Mouse (Mus musculus) liver, postnatal 0 days (tissue): ENCODE measurements around the gene Lpcat2b. TPM values are rescaled to one million over a fixed set of nuclear protein-coding genes. Genes with fewer than 3 reads are reported as not detected.

ENCODE experiments used
- ATAC-seq: fragments of 200-750 bp; cut with Nextera tagmentation; 2 replicates; pipeline ENCODE4 v1.8.0; 2017; ENCODE audit warnings: mild to moderate bottlenecking, moderate library complexity
- DNase-seq: peaks from one replicate; pipeline ENCODE4 v3.0.0-alpha.2; 2016
- H3K27ac ChIP-seq: fragments of 300-500 bp; sonication (generic); 2 replicates; pipeline ENCODE4 v1.5.1; 2014; ENCODE audit warnings: antibody characterized with exemption, moderate library complexity, mild to moderate bottlenecking, low read depth
- H3K27me3 ChIP-seq: fragments of 300-500 bp; sonication (generic); 2 replicates; pipeline ENCODE4 v1.6.1; 2014; ENCODE audit warnings: low read length, control low read depth, mixed read lengths; ENCODE audit not compliant: insufficient read depth
- H3K36me3 ChIP-seq: fragments of 300-500 bp; sonication (generic); replicated peaks from 2 replicates; pipeline ENCODE4 v1.6.1; 2014; ENCODE audit warnings: mild to moderate bottlenecking, control low read depth, low read length, moderate library complexity, mixed read lengths; ENCODE audit not compliant: insufficient read depth
- H3K4me1 ChIP-seq: fragments of 300-500 bp; sonication (generic); 2 replicates; pipeline ENCODE4 v1.6.1; 2014; ENCODE audit warnings: antibody characterized with exemption, mild to moderate bottlenecking, control low read depth; ENCODE audit not compliant: insufficient read depth
- H3K4me2 ChIP-seq: fragments of 300-500 bp; sonication (generic); 2 replicates; pipeline ENCODE4 v1.6.1; 2014; ENCODE audit warnings: low read depth, mild to moderate bottlenecking, low read length, moderate library complexity, mixed read lengths
- H3K4me3 ChIP-seq: fragments of 300-500 bp; sonication (generic); 2 replicates; pipeline ENCODE4 v1.5.1; 2014; ENCODE audit warnings: low read depth, low read length
- H3K9ac ChIP-seq: fragments of 300-500 bp; sonication (generic); replicated peaks from 2 replicates; pipeline ENCODE4 v1.6.1; 2014; ENCODE audit warnings: mild to moderate bottlenecking, moderate library complexity
- H3K9me3 ChIP-seq: fragments of 300-500 bp; sonication (generic); 2 replicates; pipeline ENCODE4 v1.6.1; 2016; ENCODE audit warnings: mild to moderate bottlenecking, control low read depth, low read length, mixed read lengths
- CTCF ChIP-seq: sonication (generic); IDR thresholded peaks from 2 replicates; pipeline ENCODE4 v1.5.1; 2016; ENCODE audit warnings: antibody characterized with exemption, low read depth
- EP300 ChIP-seq: IDR thresholded peaks from 2 replicates; pipeline ENCODE4 v1.6.1; 2016; ENCODE audit warnings: antibody characterized with exemption, low read depth, mild to moderate bottlenecking
- WGBS: fragments of 180-500 bp; shearing (Covaris S2); extraction: QIAGEN DNeasy Blood & Tissue Kit; methylation state at CpG from one replicate; pipeline ENCODE4 v1.1.7; 2014; ENCODE audit not compliant: insufficient replicate concordance; 5-methylcytosine and 5-hydroxymethylcytosine counted together
- polyA plus RNA-seq: library from polyadenylated mRNA; unstranded; fragments of >200 nt; fragmentation: Nextera tagmentation; extraction: Ambion mirVana; gene quantifications from 2 replicates; pipeline ENCODE4 v1.2.1, GENCODE M21; 2015

Gene Lpcat2b
- polyA plus RNA-seq, 1 experiment from 2014 or later, result not detected

GRCm38 (mm10) chr5:107462147-107463076 lies 31.1 kb downstream of the Lpcat2b start:
- no peak overlapping the region for H3K27ac ChIP-seq
- no peaks in the 10 kb centered on the region for H3K27me3 ChIP-seq
- H3K36me3 ChIP-seq, result no peaks in the 10 kb centered on the region
- no peaks in the 10 kb centered on the region for H3K4me1 ChIP-seq
- no peaks in the 10 kb centered on the region for H3K9me3 ChIP-seq
- DNase-seq, result no peak
- H3K4me2 ChIP-seq, result peak overlapping the region; percentile 4; the same call in 1 of the 2 replicates
- ATAC-seq, result peak; percentile 48; the same call in 1 of the 2 replicates
- no peak for TF ChIP-seq EP300
- WGBS, result 66% methylated on average over 4 of the region's 4 CpGs
- no peak overlapping the region for H3K4me3 ChIP-seq
- no peak overlapping the region for H3K9ac ChIP-seq

- 63% methylated on average over 5 of the region's 5 CpGs for WGBS
- Histone ChIP-seq H3K4me1 (no peaks in the 10 kb centered on the region), H3K9ac (no peak overlapping the region), H3K4me2 (no peak overlapping the region), H3K4me3 (no peak overlapping the region), H3K27ac (no peak overlapping the region), H3K27me3 (no peaks in the 10 kb centered on the region), H3K36me3 (no peaks in the 10 kb centered on the region), H3K9me3 (no peaks in the 10 kb centered on the region)
- TF ChIP-seq EP300 (no peak), CTCF (no peak)
- ATAC-seq, result no peak
- no peak for DNase-seq
Measured at GRCm38 (mm10) chr5:107466501-107466900, 35.2 kb downstream of the Lpcat2b start.

GRCm38 (mm10) chr5:107467098-107467497 lies 35.7 kb downstream of the Lpcat2b start:
- H3K4me1 ChIP-seq, result no peaks in the 10 kb centered on the region
- no peaks in the 10 kb centered on the region for H3K9me3 ChIP-seq
- WGBS, result 77% methylated on average over 4 of the region's 4 CpGs
- DNase-seq (no peak), ATAC-seq (no peak)
- TF ChIP-seq CTCF, result no peak
- no peak for TF ChIP-seq EP300
- H3K36me3 ChIP-seq, result no peaks in the 10 kb centered on the region
- no peak overlapping the region for H3K27ac ChIP-seq
- H3K4me3 ChIP-seq, result no peak overlapping the region
- H3K27me3 ChIP-seq, result no peaks in the 10 kb centered on the region
- H3K4me2 ChIP-seq, result no peak overlapping the region
- no peak overlapping the region for H3K9ac ChIP-seq

GRCm38 (mm10) chr5:107470600-107471329 lies 39.4 kb downstream of the Lpcat2b start:
- H3K27me3 ChIP-seq, result no peaks in the 10 kb centered on the region
- WGBS, result 52% methylated on average over 10 of the region's 10 CpGs
- H3K36me3 ChIP-seq, result no peaks in the 10 kb centered on the region
- TF ChIP-seq EP300 (no peak; the same call in 1 of the 2 replicates), CTCF (no peak)
- no peak overlapping the region; the same call in 1 of the 2 replicates for H3K4me3 ChIP-seq
- H3K9me3 ChIP-seq, result no peaks in the 10 kb centered on the region
- peak overlapping the region; percentile 52 for H3K4me2 ChIP-seq
- H3K4me1 ChIP-seq, result no peaks in the 10 kb centered on the region
- H3K9ac ChIP-seq, result peak overlapping the region; percentile 35; the same call in 1 of the 2 replicates
- DNase-seq (peak; percentile 14), ATAC-seq (peak; percentile 91)
- peak overlapping the region; percentile 79 for H3K27ac ChIP-seq

- 75% methylated on average over 2 of the region's 2 CpGs for WGBS
- no peak for ATAC-seq
- Histone ChIP-seq H3K27me3 (no peaks in the 10 kb centered on the region), H3K9me3 (no peaks in the 10 kb centered on the region), H3K4me3 (no peak overlapping the region), H3K4me2 (no peak overlapping the region), H3K9ac (no peak overlapping the region), H3K4me1 (no peaks in the 10 kb centered on the region), H3K36me3 (no peaks in the 10 kb centered on the region), H3K27ac (no peak overlapping the region)
- DNase-seq, result no peak
- TF ChIP-seq CTCF (no peak), EP300 (no peak)
Measured at GRCm38 (mm10) chr5:107480194-107480593, 48.8 kb downstream of the Lpcat2b start.

Other genes with a start within 250 kb of the Lpcat2b start
- gene Tgfbr3, start 141.9 kb upstream of the Lpcat2b start, polyA plus RNA-seq, result 3.8 and 4.4 TPM in 2 replicates
- 0.29 and 0.44 TPM in 2 replicates for gene Brdt, start 100.4 kb upstream of the Lpcat2b start, polyA plus RNA-seq
- 0.08 and 0.28 TPM in 2 replicates for gene Ephx4, start 28.8 kb upstream of the Lpcat2b start, polyA plus RNA-seq
- 1.1 and 1.5 TPM in 2 replicates for gene Btbd8, start 6.4 kb downstream of the Lpcat2b start, polyA plus RNA-seq
- gene Gm42669, start 76.1 kb downstream of the Lpcat2b start, polyA plus RNA-seq, result 0.04 TPM in 1 of 2 replicates, not detected in the other
- gene 1700028K03Rik, start 103.2 kb downstream of the Lpcat2b start, polyA plus RNA-seq, result 0.09 and 0.12 TPM in 2 replicates
- 5.4 and 5.5 TPM in 2 replicates for gene Rpap2, start 165.8 kb downstream of the Lpcat2b start, polyA plus RNA-seq
- 5.9 and 6.9 TPM in 2 replicates for gene Glmn, start 166.3 kb downstream of the Lpcat2b start, polyA plus RNA-seq